8 mouse cellular contexts compared by ENCODE assay signal in the genomic region with DNA sequence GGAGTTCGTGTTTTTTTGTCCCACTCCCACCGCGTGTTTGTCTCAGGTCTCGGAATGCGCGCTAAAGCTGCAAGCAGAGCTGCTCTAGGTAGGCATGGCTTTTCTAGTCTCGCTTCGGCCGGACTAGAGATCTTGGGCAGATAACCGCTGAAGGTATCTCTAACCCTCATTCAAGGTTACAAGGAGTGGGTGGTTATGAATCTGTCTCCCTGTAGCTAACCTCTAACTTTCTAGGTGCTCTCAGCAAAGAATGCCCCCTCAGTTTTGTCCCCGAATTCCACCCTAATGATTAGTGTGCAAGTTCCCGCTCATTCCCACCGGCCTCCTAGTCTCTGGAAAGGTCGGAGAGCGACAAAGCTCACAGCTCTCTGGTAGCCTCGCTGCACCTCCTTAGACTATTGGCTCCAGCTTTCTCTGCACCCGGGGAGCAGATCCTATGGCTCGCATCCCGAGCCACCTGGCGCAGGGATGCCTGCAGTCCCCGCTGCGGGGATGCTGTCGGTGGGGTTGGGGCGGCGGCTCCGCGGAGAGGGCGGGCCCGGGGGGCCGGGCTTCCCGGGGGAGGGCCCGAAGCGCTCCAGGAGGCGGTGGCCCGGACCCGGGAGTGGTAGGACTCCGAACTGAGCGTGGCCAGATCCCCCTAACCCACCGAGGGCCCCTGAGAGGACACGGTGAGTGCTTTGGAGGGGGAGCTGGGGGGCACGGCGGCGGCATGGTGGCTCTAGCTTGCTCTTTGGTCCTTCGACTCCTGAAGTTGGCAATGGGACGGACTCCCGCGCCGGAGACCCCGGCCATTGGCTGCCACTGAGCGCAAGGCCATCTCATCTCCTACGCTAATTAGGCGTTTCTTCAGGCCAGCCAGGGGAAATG. TPM values are rescaled to one million over a fixed set of nuclear protein-coding genes. Genes with fewer than 3 reads are reported as not detected.
DNase-seq lines count a peak whose midpoint lies in the region; ATAC-seq and TF ChIP-seq lines count a peak whose summit lies in the region.

No protein-coding gene starts in this region.

- H3K4me3 ChIP-seq in E14TG2a.4 (replicated peaks; ENCODE audit: low read length), result peak overlapping the region; percentile 87
- H3K4me3 ChIP-seq in embryonic facial prominence, embryonic 14.5 days (ENCODE audit: low read depth, low read length), result peak overlapping the region; percentile 69
- H3K4me3 ChIP-seq in heart, embryonic 13.5 days, result peak overlapping the region; percentile 82
- H3K4me3 ChIP-seq in kidney, embryonic 16.5 days (ENCODE audit: low read length), result peak overlapping the region; percentile 71

- H3K27ac ChIP-seq in embryonic facial prominence, embryonic 14.5 days (replicated peaks; ENCODE audit: low read depth, low read length), result peak overlapping the region; percentile 78
- peak overlapping the region; percentile 77 for H3K27ac ChIP-seq in heart, embryonic 13.5 days (replicated peaks)
- H3K27ac ChIP-seq in kidney, embryonic 16.5 days (ENCODE audit: low read length), result peak overlapping the region; percentile 83

- H3K9ac ChIP-seq in embryonic facial prominence, embryonic 14.5 days (ENCODE audit: low read depth, low read length), result peak overlapping the region; percentile 73
- H3K9ac ChIP-seq in heart, embryonic 13.5 days, result peak overlapping the region; percentile 85
- peak overlapping the region; percentile 72 for H3K9ac ChIP-seq in kidney, embryonic 16.5 days (replicated peaks; ENCODE audit: low read length)

- no peak for TF ChIP-seq CTCF in E14TG2a.4 (conservative IDR thresholded peaks at IDR 0.05; ENCODE audit: low read length)

- ATAC-seq in embryonic facial prominence, embryonic 14.5 days (ENCODE audit: low read depth), result peak; percentile 74
- peak; percentile 66; the same call in 1 of the 2 replicates for ATAC-seq in heart, embryonic 13.5 days (ENCODE audit: extremely low read depth, insufficient number of reproducible peaks, low FRiP score, low TSS enrichment)
- ATAC-seq in kidney, embryonic 16.5 days (ENCODE audit: low FRiP score, low TSS enrichment), result peak; percentile 77

- peaks cover 97% of the 10 kb centered on the region for H3K27me3 ChIP-seq in E14TG2a.4 (ENCODE audit: insufficient read depth, low read length)
- H3K27me3 ChIP-seq in embryonic facial prominence, embryonic 14.5 days (replicated peaks; ENCODE audit: control insufficient read depth, insufficient read depth, low read length), result no peaks in the 10 kb centered on the region; the same call in 1 of the 2 replicates
- H3K27me3 ChIP-seq in heart, embryonic 13.5 days (replicated peaks), result peaks cover 46% of the 10 kb centered on the region
- peaks cover 13% of the 10 kb centered on the region; the same call in 1 of the 2 replicates for H3K27me3 ChIP-seq in kidney, embryonic 16.5 days (ENCODE audit: insufficient read depth, low read length)

- peaks cover 47% of the 10 kb centered on the region for H3K4me1 ChIP-seq in E14TG2a.4 (replicated peaks; ENCODE audit: low read depth, low read length)
- peaks cover 16% of the 10 kb centered on the region for H3K4me1 ChIP-seq in embryonic facial prominence, embryonic 14.5 days (ENCODE audit: control insufficient read depth, insufficient read depth, low read length)
- H3K4me1 ChIP-seq in heart, embryonic 13.5 days, result peaks cover 58% of the 10 kb centered on the region
- H3K4me1 ChIP-seq in kidney, embryonic 16.5 days (ENCODE audit: insufficient read depth, low read length), result peaks cover 34% of the 10 kb centered on the region

- no peaks in the 10 kb centered on the region for H3K36me3 ChIP-seq in E14TG2a.4 (ENCODE audit: insufficient read depth, low read length)
- H3K36me3 ChIP-seq in embryonic facial prominence, embryonic 14.5 days (ENCODE audit: control insufficient read depth, insufficient read depth, low read length), result peaks cover 7% of the 10 kb centered on the region; the same call in 1 of the 2 replicates
- H3K36me3 ChIP-seq in heart, embryonic 13.5 days, result peaks cover 12% of the 10 kb centered on the region
- peaks cover 4% of the 10 kb centered on the region; the same call in 1 of the 2 replicates for H3K36me3 ChIP-seq in kidney, embryonic 16.5 days (ENCODE audit: insufficient read depth, low read length)

- under 1% methylated on average over 34 of the region's 52 CpGs for WGBS in embryonic facial prominence, embryonic 14.5 days
- WGBS in heart, embryonic 13.5 days, result under 1% methylated on average over 52 of the region's 52 CpGs
- WGBS in kidney, embryonic 16.5 days, result under 1% methylated on average over 46 of the region's 52 CpGs

- peak overlapping the region; percentile 94 for H3K4me2 ChIP-seq in embryonic facial prominence, embryonic 14.5 days (ENCODE audit: low read depth, low read length)
- H3K4me2 ChIP-seq in heart, embryonic 13.5 days, result peak overlapping the region; percentile 81
- peak overlapping the region; percentile 90 for H3K4me2 ChIP-seq in kidney, embryonic 16.5 days (replicated peaks; ENCODE audit: low read depth, low read length)

- DNase-seq in adrenal gland, postnatal 10 days, result peak; percentile 85
- peak; percentile 68 for DNase-seq in embryonic facial prominence, embryonic 14.5 days (ENCODE audit: low spot score)
- DNase-seq in lung, postnatal 14 days, result peak; percentile 61
- peak; percentile 59 for DNase-seq in right cerebral cortex, postnatal 14 days
- no peak for DNase-seq in layer of hippocampus, adult 18-20 months (ENCODE audit: low spot score in 2 of 2)

- H3K9me3 ChIP-seq in E14TG2a.4 (ENCODE audit: low read length), result no peaks in the 10 kb centered on the region
- H3K9me3 ChIP-seq in embryonic facial prominence, embryonic 14.5 days (ENCODE audit: control insufficient read depth, low read length), result no peaks in the 10 kb centered on the region
- H3K9me3 ChIP-seq in heart, embryonic 13.5 days, result no peaks in the 10 kb centered on the region
- no peaks in the 10 kb centered on the region for H3K9me3 ChIP-seq in kidney, embryonic 16.5 days (ENCODE audit: low read length)

RNA-seq across cellular contexts. Expression of gene Pacsin3, which starts 0.7 kb away (rescaled TPM):
- total RNA-seq in adrenal gland, postnatal 10 days (2021), result 10 to 100 TPM; 53.9 to 80.0 TPM
- polyA plus RNA-seq in embryonic facial prominence, embryonic 14.5 days (2014; fragmentation: Nextera tagmentation; extraction: Ambion mirVana), result 59.9 and 64.3 TPM in 2 replicates
- 35.4 and 38.2 TPM in 2 replicates for polyA plus RNA-seq in heart, embryonic 13.5 days (2015; fragmentation: Nextera tagmentation; extraction: Ambion mirVana)
- 47.7 and 49.6 TPM in 2 replicates for polyA plus RNA-seq in kidney, embryonic 16.5 days (2015; fragmentation: Nextera tagmentation; extraction: Ambion mirVana)
- total RNA-seq in layer of hippocampus, adult 18-20 months (2021), result 10 to 100 TPM; 26.8 to 31.6 TPM

RNA-seq across cellular contexts. Expression of gene Arfgap2, which starts 8.3 kb away (rescaled TPM):
- total RNA-seq in adrenal gland, postnatal 10 days (2021), result 10 to 100 TPM; 80.3 to 90.2 TPM
- polyA plus RNA-seq in embryonic facial prominence, embryonic 14.5 days (2014; fragmentation: Nextera tagmentation; extraction: Ambion mirVana), result 68.1 and 79.3 TPM in 2 replicates
- 63.3 and 64.4 TPM in 2 replicates for polyA plus RNA-seq in heart, embryonic 13.5 days (2015; fragmentation: Nextera tagmentation; extraction: Ambion mirVana)
- 92.9 and 96.5 TPM in 2 replicates for polyA plus RNA-seq in kidney, embryonic 16.5 days (2015; fragmentation: Nextera tagmentation; extraction: Ambion mirVana)
- 10 to 100 TPM; 68.2 to 68.8 TPM for total RNA-seq in layer of hippocampus, adult 18-20 months (2021)

RNA-seq across cellular contexts. Expression of gene Ddb2, which starts 19.7 kb away (rescaled TPM):
- 10 to 100 TPM in 1 of 2 experiments, 1 to 10 TPM in 1; 9.2 to 16.3 TPM for total RNA-seq in adrenal gland, postnatal 10 days (2021)
- polyA plus RNA-seq in embryonic facial prominence, embryonic 14.5 days (2014; fragmentation: Nextera tagmentation; extraction: Ambion mirVana), result 14.1 and 16.3 TPM in 2 replicates
- 7.1 and 7.4 TPM in 2 replicates for polyA plus RNA-seq in heart, embryonic 13.5 days (2015; fragmentation: Nextera tagmentation; extraction: Ambion mirVana)
- 16.2 and 20.6 TPM in 2 replicates for polyA plus RNA-seq in kidney, embryonic 16.5 days (2015; fragmentation: Nextera tagmentation; extraction: Ambion mirVana)
- 10 to 100 TPM in 1 of 2 experiments, 1 to 10 TPM in 1; 9.5 to 11.2 TPM for total RNA-seq in layer of hippocampus, adult 18-20 months (2021)

RNA-seq across cellular contexts. Expression of gene Acp2, which starts 53.8 kb away (rescaled TPM):
- 10 to 100 TPM; 30.0 to 37.0 TPM for total RNA-seq in adrenal gland, postnatal 10 days (2021)
- polyA plus RNA-seq in embryonic facial prominence, embryonic 14.5 days (2014; fragmentation: Nextera tagmentation; extraction: Ambion mirVana), result 29.4 and 32.3 TPM in 2 replicates
- polyA plus RNA-seq in heart, embryonic 13.5 days (2015; fragmentation: Nextera tagmentation; extraction: Ambion mirVana), result 17.1 and 19.3 TPM in 2 replicates
- 28.8 and 29.7 TPM in 2 replicates for polyA plus RNA-seq in kidney, embryonic 16.5 days (2015; fragmentation: Nextera tagmentation; extraction: Ambion mirVana)
- 10 to 100 TPM; 52.5 to 53.5 TPM for total RNA-seq in layer of hippocampus, adult 18-20 months (2021)

RNA-seq across cellular contexts. Expression of gene Nr1h3, which starts 53.9 kb away (rescaled TPM):
- 10 to 100 TPM; 33.6 to 39.7 TPM for total RNA-seq in adrenal gland, postnatal 10 days (2021)
- polyA plus RNA-seq in embryonic facial prominence, embryonic 14.5 days (2014; fragmentation: Nextera tagmentation; extraction: Ambion mirVana), result 1.5 and 2.7 TPM in 2 replicates
- 1.9 and 2.7 TPM in 2 replicates for polyA plus RNA-seq in heart, embryonic 13.5 days (2015; fragmentation: Nextera tagmentation; extraction: Ambion mirVana)
- 3.5 and 4.6 TPM in 2 replicates for polyA plus RNA-seq in kidney, embryonic 16.5 days (2015; fragmentation: Nextera tagmentation; extraction: Ambion mirVana)
- 1 to 10 TPM; 3.9 to 4.3 TPM for total RNA-seq in layer of hippocampus, adult 18-20 months (2021)

Comparison
In these comparisons a context has a peak if more than half of its experiments do, and no peak if none do; other contexts are left out.
1. DNase-seq: peak in adrenal gland, postnatal 10 days (single experiment), embryonic facial prominence, embryonic 14.5 days (single experiment), lung, postnatal 14 days (single experiment) and right cerebral cortex, postnatal 14 days (single experiment); none in layer of hippocampus, adult 18-20 months (0 of 2).
2. Peak in every context shown above with its lines, with median percentiles within 50 percentile points of each other: H3K4me3 ChIP-seq, ATAC-seq, H3K27ac ChIP-seq, H3K4me2 ChIP-seq and H3K9ac ChIP-seq.